Mouse (Mus musculus) olfactory bulb, adult 2 months (tissue): ENCODE data around the gene Scfd2.

Experiments used
- CTCF ChIP-seq: fragments of 200-500 bp; IDR thresholded peaks from 2 replicates; pipeline ENCODE4 v1.5.1; 2012; ENCODE audit warnings: low read depth, mild to moderate bottlenecking, low read length, moderate library complexity; ENCODE audit not compliant: insufficient read depth
- POLR2A ChIP-seq: fragments of 200-500 bp; IDR thresholded peaks from 2 replicates; pipeline ENCODE4 v1.6.1; 2012; ENCODE audit warnings: mild to moderate bottlenecking, low read depth, low read length, moderate library complexity; ENCODE audit not compliant: insufficient read depth

DNA sequence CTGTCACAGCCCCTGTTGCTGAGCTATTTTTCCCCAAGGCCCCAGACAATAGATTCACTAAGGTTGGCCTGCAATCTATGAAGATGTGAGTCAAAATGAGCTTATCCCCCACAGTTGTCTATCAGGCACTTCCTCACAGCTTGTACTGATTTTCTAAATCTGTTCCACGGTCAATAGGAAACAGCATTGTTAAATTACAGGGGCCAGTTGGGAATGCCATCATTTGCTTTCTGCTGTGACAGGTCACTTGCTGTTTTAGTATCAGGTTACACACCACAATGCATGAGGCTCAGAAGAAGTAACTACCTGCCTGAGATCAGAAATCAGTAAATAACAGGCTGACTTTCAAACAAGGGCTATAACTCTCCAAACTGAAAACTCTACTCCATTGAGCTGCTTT is 168.3 kb downstream of the Scfd2 start:
- TF ChIP-seq CTCF (no peak), POLR2A (no peak)
